Comparison of ENCODE assay signal across 8 mouse cellular contexts in the genomic region with DNA sequence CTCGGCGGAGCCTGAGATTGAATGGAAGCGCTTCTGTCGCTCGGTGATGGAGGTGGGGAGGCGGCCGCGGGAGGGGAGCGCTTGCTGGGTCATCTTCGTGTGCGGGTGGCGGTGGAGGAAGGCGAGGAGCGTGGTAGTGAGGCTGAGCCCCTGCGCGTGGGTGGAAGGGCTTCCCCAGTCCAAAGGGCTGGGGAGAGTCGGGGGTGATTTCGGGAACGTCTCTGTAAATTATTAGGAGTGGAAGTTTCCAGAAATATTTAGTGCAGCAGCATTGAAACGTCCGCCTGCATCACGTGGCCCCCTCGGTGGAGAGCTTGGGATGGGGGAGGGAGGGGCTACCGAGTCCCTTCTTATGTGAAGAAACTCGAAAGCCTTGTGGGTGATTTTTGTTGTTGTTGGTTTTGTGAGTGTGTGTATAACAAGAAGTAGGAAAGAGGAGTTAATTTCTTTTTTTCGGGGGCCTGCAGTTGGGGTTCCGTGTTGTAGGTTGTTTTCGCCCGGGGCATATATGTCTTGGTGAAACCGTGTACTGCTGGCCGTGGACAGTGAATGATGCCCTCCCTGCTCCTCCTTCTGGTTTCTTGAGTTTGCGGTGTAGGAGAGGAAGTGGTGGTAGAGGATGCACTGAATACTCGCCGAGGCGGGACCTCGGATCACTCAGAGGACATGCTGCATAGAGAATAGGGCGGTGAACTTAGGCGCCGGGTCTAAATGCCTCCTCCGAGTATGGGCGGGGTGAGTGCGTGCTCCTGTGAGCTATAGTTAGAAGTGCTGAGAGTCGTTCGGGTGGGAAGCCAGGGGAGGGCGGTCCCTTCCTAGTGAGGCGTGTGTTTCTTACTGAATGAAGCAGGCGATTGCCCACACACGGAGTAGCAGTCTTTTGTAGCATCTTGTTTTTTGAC. TPM values are rescaled to one million over a fixed set of nuclear protein-coding genes. Genes with fewer than 3 reads are reported as not detected.
DNase-seq lines count a peak whose midpoint lies in the region; ATAC-seq and TF ChIP-seq lines count a peak whose summit lies in the region.

No protein-coding gene starts in this region.

- WGBS in forebrain, embryonic 10.5 days, result under 1% methylated on average over 48 of the region's 48 CpGs
- under 1% methylated on average over 48 of the region's 48 CpGs for WGBS in heart, embryonic 15.5 days
- 1% methylated on average over 48 of the region's 48 CpGs for whole genome bisulfite sequencing in liver, embryonic 14.5 days (ENCODE audit: insufficient replicate concordance)
- under 1% methylated on average over 48 of the region's 48 CpGs for WGBS in stomach, embryonic 16.5 days

- H3K4me1 ChIP-seq in brown adipose tissue, adult 24 weeks (ENCODE audit: control insufficient read depth, insufficient read depth, insufficient read length, low read length), result peaks cover 5% of the 10 kb centered on the region; the same call in 1 of the 2 replicates
- H3K4me1 ChIP-seq in forebrain, embryonic 10.5 days, result peaks cover 31% of the 10 kb centered on the region
- H3K4me1 ChIP-seq in heart, embryonic 15.5 days (replicated peaks), result peaks cover 32% of the 10 kb centered on the region
- peaks cover 21 to 34% of the 10 kb centered on the region in 2 experiments for H3K4me1 ChIP-seq in liver, embryonic 14.5 days (replicated peaks; ENCODE audit: control insufficient read depth in 2 of 2, insufficient read depth in 2 of 2, low read length in 1 of 2)
- H3K4me1 ChIP-seq in stomach, embryonic 16.5 days (ENCODE audit: control insufficient read depth, insufficient read depth, low read length), result peaks cover 10% of the 10 kb centered on the region; the same call in 1 of the 2 replicates

- H3K4me2 ChIP-seq in heart, embryonic 15.5 days, result peak overlapping the region; percentile 69
- peak overlapping the region; percentile 88 for H3K4me2 ChIP-seq in liver, embryonic 14.5 days (ENCODE audit: low read depth)
- peak overlapping the region; percentile 74 for H3K4me2 ChIP-seq in stomach, embryonic 16.5 days (ENCODE audit: low read depth, low read length)

- no peak for TF ChIP-seq EP300 in liver, embryonic 14.5 days (IDR thresholded peaks at IDR 0.05; ENCODE audit: low read depth)

- DNase-seq in forebrain, embryonic 10.5 days (ENCODE audit: extremely low spot score, low spot score), result peak; percentile 69
- peak; percentile 79 to 88 for DNase-seq in kidney, postnatal 25 days
- peak; percentile 81 to 89 (median 85) for DNase-seq in liver, embryonic 14.5 days (ENCODE audit: low read depth in 3 of 3, low spot score in 3 of 3)
- DNase-seq in neural tube, embryonic 10.5 days (ENCODE audit: extremely low spot score, low spot score), result peak; percentile 67

- peak overlapping the region; percentile 85 for H3K4me3 ChIP-seq in brown adipose tissue, adult 24 weeks (ENCODE audit: insufficient read depth, low read depth, low read length)
- H3K4me3 ChIP-seq in forebrain, embryonic 10.5 days, result peak overlapping the region; percentile 84
- H3K4me3 ChIP-seq in heart, embryonic 15.5 days, result peak overlapping the region; percentile 93
- peak overlapping the region; percentile 88 to 90 for H3K4me3 ChIP-seq in liver, embryonic 14.5 days (ENCODE audit: insufficient read depth in 1 of 2, low read depth in 2 of 2, low read length in 2 of 2)
- H3K4me3 ChIP-seq in stomach, embryonic 16.5 days (replicated peaks; ENCODE audit: low read length), result peak overlapping the region; percentile 99

- peak; percentile 40; the same call in 1 of the 2 replicates for TF ChIP-seq CTCF in liver, embryonic 14.5 days (IDR thresholded peaks at IDR 0.05; ENCODE audit: low read depth)

- H3K36me3 ChIP-seq in forebrain, embryonic 10.5 days (replicated peaks), result peaks cover 36% of the 10 kb centered on the region
- peaks cover 7% of the 10 kb centered on the region; the same call in 1 of the 2 replicates for H3K36me3 ChIP-seq in heart, embryonic 15.5 days
- peaks cover 8% of the 10 kb centered on the region for H3K36me3 ChIP-seq in liver, embryonic 14.5 days (replicated peaks; ENCODE audit: control insufficient read depth, insufficient read depth, low read depth)
- H3K36me3 ChIP-seq in stomach, embryonic 16.5 days (ENCODE audit: control insufficient read depth, insufficient read depth, low read length), result 0 out of 2 replicates have a peak, but pooled peaks cover 2% of the 10 kb centered on the region

- peak overlapping the region; percentile 89 for H3K27ac ChIP-seq in brown adipose tissue, adult 24 weeks (replicated peaks; ENCODE audit: low read depth, low read length)
- H3K27ac ChIP-seq in forebrain, embryonic 10.5 days, result peak overlapping the region; percentile 100
- H3K27ac ChIP-seq in heart, embryonic 15.5 days, result peak overlapping the region; percentile 100
- H3K27ac ChIP-seq in liver, embryonic 14.5 days, result peak overlapping the region; percentile 95
- H3K27ac ChIP-seq in stomach, embryonic 16.5 days (ENCODE audit: low read length), result peak overlapping the region; percentile 100

- ATAC-seq in CD4-positive, CD25-positive, alpha-beta regulatory T cell, adult 4 months, result peak; percentile 53
- ATAC-seq in heart, embryonic 15.5 days (replicated peaks; ENCODE audit: insufficient number of reproducible peaks, insufficient read depth, low FRiP score, low read depth), result peak; percentile 13; the same call in 1 of the 2 replicates
- ATAC-seq in liver, embryonic 14.5 days (ENCODE audit: insufficient read depth), result peak; percentile 38
- ATAC-seq in stomach, embryonic 16.5 days (ENCODE audit: insufficient read depth, low FRiP score), result no peak

- H3K9me3 ChIP-seq in forebrain, embryonic 10.5 days, result 0 out of 2 replicates have a peak, but pooled peaks cover 3% of the 10 kb centered on the region
- H3K9me3 ChIP-seq in heart, embryonic 15.5 days (replicated peaks), result no peaks in the 10 kb centered on the region
- H3K9me3 ChIP-seq in liver, embryonic 14.5 days (ENCODE audit: control insufficient read depth, low read length), result no peaks in the 10 kb centered on the region
- no peaks in the 10 kb centered on the region for H3K9me3 ChIP-seq in stomach, embryonic 16.5 days (replicated peaks; ENCODE audit: control insufficient read depth, low read length)

- peak overlapping the region; percentile 98 for H3K9ac ChIP-seq in heart, embryonic 15.5 days
- H3K9ac ChIP-seq in liver, embryonic 14.5 days (replicated peaks), result peak overlapping the region; percentile 99
- H3K9ac ChIP-seq in stomach, embryonic 16.5 days (ENCODE audit: low read length), result peak overlapping the region; percentile 99

- H3K27me3 ChIP-seq in forebrain, embryonic 10.5 days (ENCODE audit: poor library complexity, severe bottlenecking), result no peaks in the 10 kb centered on the region
- no peaks in the 10 kb centered on the region for H3K27me3 ChIP-seq in heart, embryonic 15.5 days
- H3K27me3 ChIP-seq in liver, embryonic 14.5 days (ENCODE audit: control insufficient read depth, insufficient read depth, low read length), result no peaks in the 10 kb centered on the region
- H3K27me3 ChIP-seq in stomach, embryonic 16.5 days (ENCODE audit: control insufficient read depth, insufficient read depth, low read length), result no peaks in the 10 kb centered on the region

RNA-seq across cellular contexts. Expression of gene Xpo1, which starts 1.2 kb away (rescaled TPM):
- polyA plus RNA-seq in CD4-positive, CD25-positive, alpha-beta regulatory T cell, adult 4 months (2017; shearing (Covaris generic)), result 10 to 100 TPM; 40.0 to 44.2 TPM
- polyA plus RNA-seq in brown adipose tissue, adult 24 weeks (2012; ENCODE audit: insufficient read depth, insufficient read length, missing spikeins), result 22.1 and 33.0 TPM in 2 replicates
- 135 and 146 TPM in 2 replicates for polyA plus RNA-seq in forebrain, embryonic 10.5 days (2016; fragmentation: Nextera tagmentation; extraction: Ambion mirVana)
- polyA plus RNA-seq in heart, embryonic 15.5 days (2015; fragmentation: Nextera tagmentation; extraction: Ambion mirVana), result 46.0 and 58.0 TPM in 2 replicates
- polyA plus RNA-seq in liver, embryonic 14.5 days (2012; rRNA removed), result 15.6 and 25.7 TPM in 2 replicates
- polyA plus RNA-seq in liver, embryonic 14.5 days (2014; fragmentation: Nextera tagmentation; extraction: Ambion mirVana), result 50.3 and 56.3 TPM in 2 replicates
- 61.6 and 70.2 TPM in 2 replicates for polyA plus RNA-seq in stomach, embryonic 16.5 days (2015; fragmentation: Nextera tagmentation; extraction: Ambion mirVana)

RNA-seq across cellular contexts. Expression of gene Usp34, which starts 49.6 kb away (rescaled TPM):
- 10 to 100 TPM; 40.1 to 56.0 TPM for polyA plus RNA-seq in CD4-positive, CD25-positive, alpha-beta regulatory T cell, adult 4 months (2017; shearing (Covaris generic))
- 12.4 and 15.9 TPM in 2 replicates for polyA plus RNA-seq in brown adipose tissue, adult 24 weeks (2012; ENCODE audit: insufficient read depth, insufficient read length, missing spikeins)
- polyA plus RNA-seq in forebrain, embryonic 10.5 days (2016; fragmentation: Nextera tagmentation; extraction: Ambion mirVana), result 21.7 and 26.1 TPM in 2 replicates
- polyA plus RNA-seq in heart, embryonic 15.5 days (2015; fragmentation: Nextera tagmentation; extraction: Ambion mirVana), result 12.1 and 14.5 TPM in 2 replicates
- polyA plus RNA-seq in liver, embryonic 14.5 days (2012; rRNA removed), result 6.3 and 9.9 TPM in 2 replicates
- polyA plus RNA-seq in liver, embryonic 14.5 days (2014; fragmentation: Nextera tagmentation; extraction: Ambion mirVana), result 11.1 and 12.4 TPM in 2 replicates
- polyA plus RNA-seq in stomach, embryonic 16.5 days (2015; fragmentation: Nextera tagmentation; extraction: Ambion mirVana), result 19.0 and 24.9 TPM in 2 replicates
